Mouse (Mus musculus) lung, postnatal 36 days (tissue): Measurements from ENCODE around the gene Lime1.

ENCODE experiments used
- DNase-seq: peaks from one replicate; pipeline ENCODE4 v3.0.0; 2022; ENCODE audit warnings: mixed read lengths

Gene Lime1

DNA sequence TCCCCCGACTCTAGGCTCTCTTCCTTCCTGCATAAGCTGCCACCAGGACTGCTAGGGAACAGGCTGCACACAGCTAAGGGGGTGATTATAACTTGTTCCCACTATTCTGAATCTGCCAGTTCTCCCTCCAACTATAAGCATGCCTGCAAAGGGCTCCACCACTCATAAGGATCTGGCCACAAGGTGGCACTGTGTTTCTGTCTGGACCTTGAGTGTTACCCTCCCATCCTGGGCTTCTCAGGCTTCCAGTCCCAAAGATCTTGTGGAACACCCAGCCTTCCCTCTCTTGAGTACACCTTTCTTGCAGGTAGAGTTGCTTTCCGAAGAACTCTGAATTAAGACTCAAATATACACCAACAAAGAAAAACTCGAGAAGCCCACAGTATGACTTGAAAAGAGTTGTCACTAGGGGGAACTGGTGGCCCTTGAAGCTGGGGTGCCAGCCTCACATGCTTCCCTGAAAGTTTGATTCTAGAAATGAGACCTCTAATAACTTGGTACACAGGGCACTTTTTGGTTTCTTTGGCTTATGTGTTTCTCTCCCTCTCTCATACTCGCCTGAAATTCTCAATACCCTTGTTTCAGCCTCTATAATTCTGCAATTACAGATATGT lies 12.8 kb downstream of the Lime1 start:
- peak; percentile 95 for DNase-seq

DNA sequence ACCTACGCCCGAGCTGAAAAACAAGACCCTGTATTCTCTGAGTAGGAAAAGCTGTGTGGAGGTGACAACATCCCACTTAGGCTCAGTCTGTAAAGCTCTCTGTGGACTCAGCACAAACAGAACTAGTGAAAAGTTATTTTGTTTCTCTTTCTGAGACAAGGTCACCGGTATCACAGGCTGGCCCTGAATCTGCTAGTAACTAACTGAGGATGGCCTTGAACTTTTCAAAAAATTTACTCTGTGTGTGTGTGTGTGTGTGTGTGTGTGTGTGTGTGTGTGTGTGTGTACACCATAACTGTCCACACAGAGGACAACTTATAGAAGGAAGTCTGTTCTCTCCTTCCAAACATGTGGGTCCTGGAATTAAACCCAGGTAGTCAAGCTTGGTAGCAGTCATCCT lies 14.2 kb downstream of the Lime1 start:
- DNase-seq = no peak

DNA sequence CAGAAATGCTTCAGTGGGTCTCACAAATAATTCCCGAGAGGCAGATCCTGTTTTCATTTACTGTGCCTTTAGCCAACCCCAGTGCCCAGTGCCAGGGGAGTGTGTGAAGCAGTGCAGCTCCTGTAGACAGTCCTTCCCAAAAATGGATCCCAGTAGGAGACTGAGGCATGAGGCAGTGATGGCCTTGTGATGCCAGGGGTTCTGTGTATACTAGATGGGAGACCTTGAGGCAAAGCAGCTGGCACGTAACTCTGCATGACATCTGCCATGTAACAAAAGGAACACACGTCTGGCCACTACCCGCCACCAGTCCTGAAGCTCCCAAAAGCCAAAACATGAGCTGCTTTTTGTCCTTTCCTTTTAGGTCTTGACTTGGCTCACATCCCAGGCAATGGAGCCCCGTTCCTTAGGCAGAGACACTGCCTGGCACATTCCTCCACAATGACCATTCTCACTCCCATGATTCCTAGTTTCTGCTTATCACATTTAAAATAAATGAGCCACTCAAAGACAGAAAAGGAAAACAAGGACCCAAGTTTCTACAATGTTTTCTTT lies 17.4 kb downstream of the Lime1 start:
- no peak for DNase-seq

DNA sequence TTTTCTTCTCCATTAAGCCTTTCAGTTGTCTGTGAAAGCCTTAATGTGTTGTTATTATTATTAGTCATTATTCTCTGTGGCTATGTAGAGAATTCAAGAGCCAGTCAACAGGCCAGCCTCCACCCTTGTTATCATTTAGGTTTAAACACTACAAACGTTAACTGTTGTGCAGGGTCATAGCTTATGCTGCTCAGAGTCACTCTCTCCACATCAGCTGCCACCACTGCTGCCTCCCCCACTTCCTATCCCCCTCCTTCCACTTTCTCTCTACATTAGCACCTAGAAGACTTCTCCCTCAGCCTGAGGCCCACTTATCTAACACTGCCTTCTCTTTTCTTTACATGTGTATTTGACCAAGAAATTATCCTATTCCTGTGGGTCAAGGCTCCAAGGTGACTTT lies 21.6 kb downstream of the Lime1 start:
- no peak for DNase-seq

DNA sequence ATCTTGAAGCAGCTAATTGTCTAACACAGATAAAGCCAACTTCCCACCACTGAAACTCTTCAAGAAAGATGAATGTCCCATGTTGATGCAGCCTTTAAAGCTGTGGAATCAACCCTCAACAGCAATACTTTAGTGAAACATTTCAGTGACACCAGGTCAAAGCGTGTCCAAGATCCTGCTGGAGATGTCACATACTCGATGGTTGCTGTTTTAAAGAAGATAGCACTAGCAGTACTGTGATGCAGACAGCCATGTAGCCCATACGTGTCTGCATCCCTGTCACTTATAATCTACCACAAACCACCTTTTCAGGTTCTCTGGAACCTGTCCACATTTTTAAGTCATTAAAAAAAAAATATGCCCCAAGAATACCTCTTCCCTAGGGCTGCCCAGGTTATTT lies 23.8 kb downstream of the Lime1 start:
- no peak for DNase-seq

DNA sequence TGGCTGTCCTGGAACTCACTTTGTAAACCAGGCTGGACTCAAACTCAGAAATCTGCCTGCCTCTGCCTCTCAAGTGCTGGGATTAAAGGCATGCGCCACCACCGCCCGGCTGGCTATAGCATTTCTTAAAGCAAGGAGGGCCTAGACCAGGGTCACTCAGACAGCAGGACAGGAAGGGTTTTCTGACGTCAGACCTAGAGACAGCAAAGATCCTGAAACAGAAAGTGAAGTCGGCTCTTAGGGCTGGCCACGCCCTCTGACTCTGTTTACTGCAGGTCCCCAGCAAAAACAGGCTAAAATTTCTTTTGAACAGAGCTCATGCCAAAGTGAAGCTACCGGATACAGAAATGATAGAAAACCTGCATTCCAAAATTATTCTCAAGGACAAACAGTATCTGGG lies 29.8 kb downstream of the Lime1 start:
- no peak for DNase-seq

DNA sequence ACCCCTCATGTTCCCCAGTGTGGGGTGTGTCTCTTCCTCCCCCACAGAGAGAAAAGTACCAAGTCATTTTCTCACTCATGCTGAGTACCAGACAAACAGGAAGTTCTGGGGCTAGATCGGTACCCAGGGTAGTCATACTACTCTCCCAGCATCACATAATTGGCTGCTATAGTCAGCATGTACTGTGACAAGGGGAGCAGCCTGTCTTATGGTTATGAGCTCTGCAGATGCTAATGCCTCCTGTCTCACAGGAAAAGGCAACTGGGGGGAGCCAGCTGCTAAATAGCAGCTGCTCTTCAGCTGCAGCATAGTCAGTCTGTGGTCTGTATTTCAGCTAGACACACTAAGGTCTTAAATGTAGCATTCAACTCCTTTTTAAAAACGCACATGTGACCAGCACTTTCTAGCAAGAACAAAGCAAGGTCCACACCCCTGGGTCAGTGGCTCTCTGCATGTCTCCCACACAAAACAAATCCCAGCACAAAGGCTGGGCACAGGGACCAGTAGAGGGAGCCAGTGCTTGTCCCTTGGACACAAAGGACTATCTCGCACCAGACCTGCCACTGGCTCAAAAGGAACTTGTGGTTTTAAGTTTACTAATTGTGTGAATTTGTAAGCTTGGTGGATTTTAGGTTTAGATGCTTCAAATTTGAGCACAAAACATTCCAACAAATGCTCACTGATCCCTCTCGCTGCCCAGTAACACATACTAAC lies 31.0 kb downstream of the Lime1 start:
- peak; percentile 85 for DNase-seq

DNA sequence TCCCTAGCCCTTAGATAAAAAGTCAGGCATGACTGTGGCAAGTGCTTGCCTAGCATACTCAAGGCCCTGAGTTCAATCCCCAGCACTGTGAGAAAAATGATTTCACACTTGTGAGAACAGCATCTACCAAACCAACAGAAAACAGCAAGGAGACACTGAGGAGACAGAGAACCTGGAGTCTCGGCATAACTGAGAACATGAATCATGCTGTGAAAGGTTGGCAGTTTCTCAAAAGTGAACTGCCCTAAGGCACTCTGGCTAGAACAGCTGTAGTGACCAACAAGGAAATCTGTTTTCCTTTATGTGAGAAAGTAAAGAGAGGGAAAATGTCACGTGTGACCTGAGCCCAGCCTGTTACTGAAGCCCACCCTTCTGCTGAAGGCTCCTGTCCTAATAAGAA lies 33.3 kb downstream of the Lime1 start:
- DNase-seq = no peak

DNA sequence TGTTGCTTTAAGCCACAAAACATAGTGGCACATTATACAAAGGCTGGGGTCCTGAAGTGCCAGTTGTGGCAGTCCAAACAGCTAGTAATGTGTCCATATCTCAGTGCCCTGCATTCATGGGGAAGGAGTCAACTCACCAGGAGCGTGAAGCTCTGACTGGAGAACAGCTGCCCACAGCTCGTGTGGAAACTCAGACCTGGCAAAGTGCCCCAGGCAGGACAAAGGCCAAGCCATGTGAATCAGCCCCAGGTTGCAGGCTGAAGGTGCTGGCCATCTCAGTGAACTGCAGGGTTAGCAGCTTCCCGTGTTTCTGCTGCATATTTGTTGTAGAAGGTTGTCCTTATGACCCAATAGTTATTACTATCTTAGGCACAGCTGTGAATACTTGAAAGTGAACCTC lies 36.1 kb downstream of the Lime1 start:
- DNase-seq = peak; percentile 48

DNA sequence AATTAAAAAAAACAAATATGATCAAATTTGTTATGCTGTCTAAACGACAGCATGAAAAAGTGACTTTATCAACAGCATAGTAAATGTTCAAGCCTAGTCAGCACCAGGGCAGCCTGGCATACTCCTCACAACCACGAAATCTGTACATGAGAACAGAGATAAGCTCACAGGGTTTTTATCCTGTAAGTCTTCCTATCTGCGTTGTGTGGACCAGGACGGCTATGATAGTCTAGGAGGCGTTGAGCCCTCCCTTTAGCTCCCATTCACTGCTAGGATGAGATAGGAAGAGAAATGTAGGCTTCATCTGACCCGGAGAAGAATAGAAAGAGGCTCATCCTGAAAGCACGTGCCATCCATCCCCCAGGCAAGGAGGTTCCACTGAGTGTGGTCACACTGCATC lies 39.5 kb downstream of the Lime1 start:
- no peak for DNase-seq

DNA sequence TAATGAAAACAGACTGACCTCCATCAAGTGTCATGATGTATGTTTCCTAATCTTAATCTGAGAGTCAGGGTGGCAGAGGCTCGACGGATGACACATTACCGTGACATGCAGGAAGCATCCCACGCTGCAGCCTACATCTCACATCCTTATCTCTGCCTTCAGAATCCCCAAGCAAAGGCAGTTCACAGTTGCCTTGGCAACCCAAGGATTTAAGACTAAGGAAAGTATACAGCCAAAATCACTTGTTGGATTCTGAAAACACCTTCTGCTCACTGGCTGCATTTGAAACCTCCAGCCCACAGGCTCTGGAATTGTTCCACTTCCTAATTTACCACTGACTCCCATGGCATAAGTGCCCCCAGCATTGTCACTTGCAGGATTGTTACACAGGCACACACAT lies 40.5 kb downstream of the Lime1 start:
- DNase-seq = no peak

DNA sequence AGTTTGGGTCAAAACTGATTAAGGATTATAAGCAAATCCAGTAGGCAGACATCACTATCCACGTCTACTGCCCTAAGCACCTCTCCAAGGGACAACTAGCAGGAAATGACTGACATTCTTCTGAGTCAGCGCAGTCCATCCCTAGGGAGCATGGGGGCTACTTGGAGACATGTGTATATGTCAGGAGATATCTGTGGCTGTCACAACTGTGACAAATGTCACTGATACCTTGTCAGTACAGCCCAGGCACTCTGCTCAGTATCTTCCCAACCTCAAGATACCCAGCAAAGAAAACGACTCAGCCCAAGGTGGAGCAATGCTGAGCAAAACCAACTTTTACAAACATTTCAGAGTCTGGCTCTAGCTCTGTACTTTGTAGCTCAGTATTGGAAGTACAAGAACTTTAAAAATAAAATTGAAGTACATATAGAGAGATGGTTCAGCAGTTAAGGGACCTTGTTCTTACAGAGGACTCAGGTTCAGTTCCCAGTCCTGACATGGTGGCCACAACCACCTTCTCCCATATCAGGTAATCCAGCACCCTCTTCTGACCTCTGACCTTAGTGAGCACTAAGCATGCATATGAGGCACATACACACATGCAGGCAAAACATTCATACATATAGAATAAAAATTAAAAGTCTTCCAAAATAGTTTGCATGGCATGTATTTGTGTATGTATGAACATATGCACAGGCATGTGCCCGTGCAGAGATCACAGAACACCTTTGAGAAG lies 41.2 kb downstream of the Lime1 start:
- no peak for DNase-seq

DNA sequence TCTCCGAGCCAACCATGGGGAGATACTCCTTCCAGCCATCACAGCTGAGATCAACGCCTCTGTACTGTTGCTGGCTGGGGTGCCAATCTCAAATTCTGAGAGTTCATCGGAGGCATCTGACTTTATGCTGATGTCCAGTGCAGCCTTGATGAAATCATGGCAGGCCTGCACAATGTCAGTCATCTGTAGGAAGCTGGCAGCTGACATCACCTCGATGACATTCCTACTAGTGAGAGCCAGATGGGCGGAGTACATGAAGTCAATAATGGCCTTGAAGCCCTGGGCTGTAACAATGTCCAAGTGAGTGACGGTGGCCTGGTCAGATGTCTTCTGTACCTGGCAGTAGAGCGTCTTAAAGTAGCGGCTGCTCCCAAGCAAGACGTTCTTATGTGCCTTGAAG lies 44.0 kb downstream of the Lime1 start:
- DNase-seq = peak; percentile 13
